Mouse (Mus musculus) gastrocnemius, postnatal 14 days (tissue): ENCODE results near the gene Rad54l. TPM values are rescaled to one million over a fixed set of nuclear protein-coding genes. Genes with fewer than 3 reads are reported as not detected.

ENCODE experiments used
- DNase-seq: peaks from one replicate; pipeline ENCODE4 v3.0.0; 2021; ENCODE audit warnings: mixed read lengths
- intact Hi-C: fragments of 180-260 bp; cut with DNase I; formaldehyde crosslinking; loops from one replicate; pipeline ENCODE4 v1.15.1; 2025; ENCODE audit warnings: low total_unique reads
- total RNA-seq, 2 experiments: library from RNA; stranded (reverse); gene quantifications; 2 replicates each; pipeline ENCODE4 v1.2.3; 2021

The Rad54l gene
- total RNA-seq, 2 experiments from 2014 or later, result 1.8 to 2.2 TPM

GRCm38 (mm10) chr4:116143317-116143811 is 19.9 kb upstream of the Rad54l start:
- peak; percentile 41 for DNase-seq
- intact Hi-C loops, result no loop called here

GRCm38 (mm10) chr4:116142269-116142668 is 18.8 kb upstream of the Rad54l start:
- DNase-seq, result no peak
- intact Hi-C loops, result no loop called here

- DNase-seq, result no peak
- intact Hi-C loops, result no loop called here
Measured at GRCm38 (mm10) chr4:116141736-116142135, 18.2 kb upstream of the Rad54l start.

- DNase-seq, result no peak
- intact Hi-C loops, result no loop called here
Measured at GRCm38 (mm10) chr4:116140801-116141574, 17.5 kb upstream of the Rad54l start.

- no peak for DNase-seq
- intact Hi-C loops, result no loop called here
Measured at GRCm38 (mm10) chr4:116137421-116137996, 14.0 kb upstream of the Rad54l start.

- intact Hi-C loops, result no loop called here
Measured at GRCm38 (mm10) chr4:116134990-116135389, 11.5 kb upstream of the Rad54l start.

GRCm38 (mm10) chr4:116133126-116133525 is 9.6 kb upstream of the Rad54l start:
- DNase-seq, result no peak
- intact Hi-C loops, result no loop called here

More at GRCm38 (mm10) chr4:116134990-116135389, 11.5 kb upstream of the Rad54l start:
- no peak for DNase-seq

- no peak for DNase-seq
- intact Hi-C loops, result no loop called here
Measured at GRCm38 (mm10) chr4:116127956-116128355, 4.5 kb upstream of the Rad54l start.

GRCm38 (mm10) chr4:116125803-116126386 is 2.4 kb upstream of the Rad54l start:
- intact Hi-C loops, result no loop called here
- no peak for DNase-seq

GRCm38 (mm10) chr4:116122762-116123161 is 728 bp downstream of the Rad54l start:
- no peak for DNase-seq
- intact Hi-C loops, result no loop called here

- intact Hi-C loops, result no loop called here
- DNase-seq, result no peak
Measured at GRCm38 (mm10) chr4:116111486-116111885, 12.0 kb downstream of the Rad54l start.

GRCm38 (mm10) chr4:116110695-116111094 is 12.8 kb downstream of the Rad54l start:
- DNase-seq, result no peak
- intact Hi-C loops, result no loop called here

- intact Hi-C loops, result no loop called here
- no peak for DNase-seq
Measured at GRCm38 (mm10) chr4:116105278-116105677, 18.2 kb downstream of the Rad54l start.

- intact Hi-C loops, result no loop called here
- DNase-seq, result no peak
Measured at GRCm38 (mm10) chr4:116100959-116101358, 22.5 kb downstream of the Rad54l start.

- intact Hi-C loops, result no loop called here
- no peak for DNase-seq
Measured at GRCm38 (mm10) chr4:116097211-116097610, 26.3 kb downstream of the Rad54l start.

- no peak for DNase-seq
- intact Hi-C loops, result no loop called here
Measured at GRCm38 (mm10) chr4:116096291-116096690, 27.2 kb downstream of the Rad54l start.

GRCm38 (mm10) chr4:116088510-116089249 is 34.8 kb downstream of the Rad54l start:
- DNase-seq, result peak; percentile 20
- intact Hi-C loops, result no loop called here

- intact Hi-C loops, result no loop called here
- DNase-seq, result peak; percentile 5
Measured at GRCm38 (mm10) chr4:116077240-116078095, 46.0 kb downstream of the Rad54l start.
